Mouse (Mus musculus): ENCODE data around the gene Srsf10.

DNA sequence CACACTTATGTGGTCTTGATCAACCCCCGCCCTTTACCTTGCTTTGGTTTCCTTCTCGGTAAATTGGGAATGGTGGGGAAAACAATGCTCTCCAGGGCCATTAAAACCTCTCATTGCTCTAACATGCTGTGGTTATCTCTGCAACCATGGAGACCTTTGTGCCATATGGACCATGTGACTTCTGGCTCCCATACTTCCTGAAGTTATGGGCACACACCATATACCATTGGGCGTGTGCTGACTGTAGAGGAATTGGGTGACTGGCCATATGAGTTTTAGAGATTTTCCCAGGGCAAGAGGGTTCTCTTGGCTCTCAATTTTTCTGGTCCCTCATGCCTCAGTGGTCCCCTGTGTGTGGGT, 63.7 kb downstream of the Srsf10 start:
- TF ChIP-seq CTCF (conservative IDR thresholded peaks at IDR 0.05; ENCODE audit: low read length) (no peak), NANOG (IDR thresholded peaks at IDR 0.05; ENCODE audit: borderline replicate concordance, low read length) (no peak), POU5F1 (IDR thresholded peaks at IDR 0.05; ENCODE audit: borderline replicate concordance, low read length) (no peak)
